Mouse (Mus musculus) liver, embryonic 11.5 days (tissue): ENCODE measurements around the gene Gm5244. TPM values are rescaled to one million over a fixed set of nuclear protein-coding genes. Genes with fewer than 3 reads are reported as not detected.

ENCODE experiments used
- ATAC-seq: fragments of 200-750 bp; cut with Nextera tagmentation; replicated peaks from 2 replicates; pipeline ENCODE4 v1.8.0; 2017; ENCODE audit warnings: moderate number of reproducible peaks, mild to moderate bottlenecking, moderate TSS enrichment, moderate library complexity; ENCODE audit not compliant: low FRiP score
- DNase-seq: peaks from one replicate; pipeline ENCODE4 v3.0.0-alpha.2; 2017; ENCODE audit warnings: low spot score
- H3K27ac ChIP-seq: fragments of 300-500 bp; sonication (generic); 2 replicates; pipeline ENCODE4 v1.5.1; 2014; ENCODE audit warnings: mild to moderate bottlenecking, low read depth, low read length, control low read depth
- H3K27me3 ChIP-seq: fragments of 300-500 bp; sonication (generic); replicated peaks from 2 replicates; pipeline ENCODE4 v1.6.1; 2014; ENCODE audit warnings: low read length, mixed read lengths; ENCODE audit not compliant: control insufficient read depth, insufficient read depth
- H3K36me3 ChIP-seq: fragments of 300-500 bp; sonication (generic); 2 replicates; pipeline ENCODE4 v1.6.1; 2014; ENCODE audit warnings: mild to moderate bottlenecking, low read length, moderate library complexity, mixed read lengths; ENCODE audit not compliant: control insufficient read depth, insufficient read depth
- H3K4me1 ChIP-seq: fragments of 300-500 bp; sonication (generic); replicated peaks from 2 replicates; pipeline ENCODE4 v1.6.1; 2014; ENCODE audit warnings: low read length, mixed read lengths; ENCODE audit not compliant: control insufficient read depth, insufficient read depth
- H3K4me2 ChIP-seq: fragments of 300-500 bp; sonication (generic); 2 replicates; pipeline ENCODE4 v1.6.1; 2014; ENCODE audit warnings: mild to moderate bottlenecking, control low read depth, moderate library complexity
- H3K4me3 ChIP-seq: fragments of 300-500 bp; sonication (generic); 2 replicates; pipeline ENCODE4 v1.5.1; 2014; ENCODE audit warnings: low read depth, low read length, control low read depth
- H3K9ac ChIP-seq: fragments of 300-500 bp; sonication (generic); 2 replicates; pipeline ENCODE4 v1.6.1; 2014; ENCODE audit warnings: low read depth, low read length, control low read depth
- H3K9me3 ChIP-seq: fragments of 300-500 bp; sonication (generic); 2 replicates; pipeline ENCODE4 v1.6.1; 2016; ENCODE audit warnings: low read length, inconsistent platforms, mixed read lengths; ENCODE audit not compliant: control insufficient read depth
- WGBS: fragments of 180-500 bp; shearing (Covaris S2); extraction: QIAGEN DNeasy Blood & Tissue Kit; methylation state at CpG from one replicate; pipeline ENCODE4 v1.1.7; 2014; 5-methylcytosine and 5-hydroxymethylcytosine counted together
- polyA plus RNA-seq: library from polyadenylated mRNA; unstranded; fragments of >200 nt; fragmentation: Nextera tagmentation; extraction: Ambion mirVana; gene quantifications from 2 replicates; pipeline ENCODE4 v1.2.1, GENCODE M21; 2014

The Gm5244 gene
- polyA plus RNA-seq, 1 experiment from 2014 or later, result not detected

DNA sequence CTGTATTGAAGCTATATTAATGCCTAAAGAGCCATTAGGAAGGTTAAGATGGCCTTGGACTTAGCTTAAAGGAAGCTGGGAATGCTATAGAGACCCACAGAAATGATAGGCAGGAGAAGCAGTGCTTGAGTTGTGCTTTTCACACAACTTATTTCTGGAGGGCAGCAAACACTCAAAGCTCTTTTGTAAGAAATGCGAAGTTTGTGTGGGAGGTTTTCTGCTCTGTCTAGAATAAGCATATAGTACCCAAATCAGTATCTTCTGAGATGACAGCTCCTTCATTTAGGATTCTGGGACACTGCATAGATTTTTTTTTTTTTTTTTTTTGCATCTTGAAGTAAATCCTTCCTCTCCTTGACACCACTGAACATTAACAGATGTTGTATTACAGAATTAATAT lies 8.0 kb upstream of the Gm5244 start:
- no peak overlapping the region for H3K4me3 ChIP-seq
- H3K4me2 ChIP-seq, result no peak overlapping the region
- no peak overlapping the region for H3K27ac ChIP-seq
- H3K4me1 ChIP-seq, result no peaks in the 10 kb centered on the region
- H3K36me3 ChIP-seq, result no peaks in the 10 kb centered on the region
- H3K9ac ChIP-seq, result no peak overlapping the region
- ATAC-seq (no peak), DNase-seq (no peak)
- WGBS, result 76% methylated on average over 1 of the region's 1 CpGs
- H3K27me3 ChIP-seq, result no peaks in the 10 kb centered on the region
- H3K9me3 ChIP-seq, result no peaks in the 10 kb centered on the region

- H3K36me3 ChIP-seq, result no peaks in the 10 kb centered on the region
Observed at GRCm38 (mm10) chr19:12856983-12857382, 10.5 kb downstream of the Gm5244 start, which contains the start of gene Olfr1444. Olfr1444 (plus strand) TSS chr19:12857283.

GRCm38 (mm10) chr19:12883555-12883954 lies 37.1 kb downstream of the Gm5244 start, which contains the start of gene Olfr1445:
Olfr1445 (plus strand) TSS chr19:12883855.
- 80% methylated on average over 2 of the region's 2 CpGs for WGBS
- ATAC-seq (no peak), DNase-seq (no peak)
- Histone ChIP-seq H3K27me3 (no peaks in the 10 kb centered on the region), H3K9ac (no peak within 1 kb of the TSS), H3K4me2 (no peak within 1 kb of the TSS), H3K4me3 (no peak within 1 kb of the TSS), H3K27ac (no peak within 1 kb of the TSS), H3K9me3 (no peaks in the 10 kb centered on the region), H3K36me3 (no peaks in the 10 kb centered on the region), H3K4me1 (no peaks in the 10 kb centered on the region)

More at GRCm38 (mm10) chr19:12856983-12857382, 10.5 kb downstream of the Gm5244 start, which contains the start of gene Olfr1444:
- whole genome bisulfite sequencing, result 54% methylated on average over 1 of the region's 1 CpGs
- no peak within 1 kb of the TSS for H3K9ac ChIP-seq
- H3K27me3 ChIP-seq, result no peaks in the 10 kb centered on the region
- no peak within 1 kb of the TSS for H3K27ac ChIP-seq
- no peaks in the 10 kb centered on the region for H3K4me1 ChIP-seq
- H3K4me2 ChIP-seq, result no peak within 1 kb of the TSS
- H3K9me3 ChIP-seq, result no peaks in the 10 kb centered on the region
- ATAC-seq, result no peak
- no peak for DNase-seq
- H3K4me3 ChIP-seq, result no peak within 1 kb of the TSS

GRCm38 (mm10) chr19:12893424-12893823 lies 46.9 kb downstream of the Gm5244 start, which contains the start of gene Olfr1446:
Olfr1446 (minus strand) TSS chr19:12893524.
- no peaks in the 10 kb centered on the region for H3K36me3 ChIP-seq
- no peaks in the 10 kb centered on the region for H3K4me1 ChIP-seq
- no peak within 1 kb of the TSS for H3K4me3 ChIP-seq
- no peak within 1 kb of the TSS for H3K27ac ChIP-seq
- no peak for DNase-seq
- H3K9me3 ChIP-seq, result no peaks in the 10 kb centered on the region
- H3K4me2 ChIP-seq, result no peak within 1 kb of the TSS
- ATAC-seq, result no peak
- WGBS, result 57% methylated on average over 1 of the region's 1 CpGs
- H3K9ac ChIP-seq, result no peak within 1 kb of the TSS
- H3K27me3 ChIP-seq, result no peaks in the 10 kb centered on the region

Other genes with a start within 250 kb of the Gm5244 start
- gene Gm4952, start 246.7 kb upstream of the Gm5244 start, polyA plus RNA-seq, result 0.23 and 0.78 TPM in 2 replicates
- not detected in 2 replicates for gene Glyat, start 213.4 kb upstream of the Gm5244 start, polyA plus RNA-seq
- gene Olfr1442, start 176.2 kb upstream of the Gm5244 start, polyA plus RNA-seq, result not detected in 2 replicates
- not detected in 2 replicates for gene Olfr1443, start 168.6 kb upstream of the Gm5244 start, polyA plus RNA-seq
- 0.19 and 0.25 TPM in 2 replicates for gene Keg1, start 150.9 kb upstream of the Gm5244 start, polyA plus RNA-seq
- 0.27 and 0.78 TPM in 2 replicates for gene Cntf, start 81.0 kb upstream of the Gm5244 start, polyA plus RNA-seq
- 7.0 and 7.4 TPM in 2 replicates for gene Zfp91, start 50.6 kb upstream of the Gm5244 start, polyA plus RNA-seq
- gene Lpxn, start 50.5 kb upstream of the Gm5244 start, polyA plus RNA-seq, result 1.5 and 2.1 TPM in 2 replicates
- gene Olfr1444, start 10.6 kb downstream of the Gm5244 start, polyA plus RNA-seq, result not detected in 2 replicates
- not detected in 2 replicates for gene Olfr1445, start 37.2 kb downstream of the Gm5244 start, polyA plus RNA-seq
- not detected in 2 replicates for gene Olfr1446, start 46.8 kb downstream of the Gm5244 start, polyA plus RNA-seq
- gene Olfr1447, start 57.1 kb downstream of the Gm5244 start, polyA plus RNA-seq, result not detected in 2 replicates
- not detected in 2 replicates for gene Olfr1448, start 77.7 kb downstream of the Gm5244 start, polyA plus RNA-seq
- gene Olfr1449, start 84.2 kb downstream of the Gm5244 start, polyA plus RNA-seq, result not detected in 2 replicates
- not detected in 2 replicates for gene Olfr1450, start 103.6 kb downstream of the Gm5244 start, polyA plus RNA-seq
- gene Olfr1451, start 148.3 kb downstream of the Gm5244 start, polyA plus RNA-seq, result not detected in 2 replicates
- not detected in 2 replicates for gene Olfr1453, start 181.6 kb downstream of the Gm5244 start, polyA plus RNA-seq
- not detected in 2 replicates for gene Olfr1454, start 213.9 kb downstream of the Gm5244 start, polyA plus RNA-seq